Mouse (Mus musculus): Measurements from ENCODE around the gene Cfdp1. TPM values are rescaled to one million over a fixed set of nuclear protein-coding genes. Genes with fewer than 3 reads are reported as not detected.
"Not testable (repeated sequence)": the region's sequence is repeated elsewhere in the genome, so short reads cannot be mapped to it uniquely, and the experiment has no call there.

Cfdp1 gene
- polyA plus RNA-seq, 1 experiment = 94.5 TPM

DNA sequence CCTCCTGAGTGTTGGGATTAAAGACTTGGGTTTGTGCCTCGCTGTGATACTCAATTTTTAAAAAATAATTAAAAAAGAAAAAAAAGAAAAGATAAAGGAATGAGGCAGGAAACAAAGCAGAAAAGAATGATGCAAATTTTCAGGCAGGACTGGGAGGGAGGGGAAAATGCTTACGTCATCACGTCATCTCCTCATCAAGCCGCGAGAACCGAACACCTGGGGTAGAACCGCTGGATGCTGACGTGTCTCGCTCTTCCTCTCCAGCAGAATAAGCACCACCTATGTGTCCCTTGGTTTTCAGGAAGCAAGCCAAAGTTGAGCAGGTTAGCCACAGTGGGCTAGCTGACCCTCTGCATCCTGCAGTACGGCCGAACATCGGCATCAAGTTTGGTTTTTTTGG is 1.9 kb upstream of the Cfdp1 start:
- no peak for TF ChIP-seq CTCF (IDR thresholded peaks at IDR 0.05; ENCODE audit: borderline replicate concordance, insufficient read depth, low read depth, low read length)
- no peak for TF ChIP-seq POLR2A (IDR thresholded peaks at IDR 0.05; ENCODE audit: borderline replicate concordance, insufficient read depth, low read length)
- H3K27me3 ChIP-seq (ENCODE audit: control insufficient read depth, insufficient read depth, low read length) = no peaks in the 10 kb centered on the region
- DNase-seq = no peak
- peaks cover 2% of the 10 kb centered on the region for H3K4me1 ChIP-seq (ENCODE audit: control insufficient read depth, insufficient read depth, low read length)
- H3K27ac ChIP-seq (ENCODE audit: insufficient read depth, low read length) = no peak overlapping the region
- H3K4me3 ChIP-seq (replicated peaks; ENCODE audit: insufficient read depth, low read depth, low read length) = no peak overlapping the region
- 88% methylated on average over 12 of the region's 12 CpGs for WGBS

- 52% methylated on average over 12 of the region's 12 CpGs for WGBS
- H3K4me3 ChIP-seq (replicated peaks; ENCODE audit: insufficient read depth, low read depth, low read length) = peak overlapping the region; percentile 34
- not testable (repeated sequence) for H3K27ac ChIP-seq (ENCODE audit: insufficient read depth, low read length); DNase-seq; H3K4me1 ChIP-seq (ENCODE audit: control insufficient read depth, insufficient read depth, low read length); H3K27me3 ChIP-seq (ENCODE audit: control insufficient read depth, insufficient read depth, low read length)
These were observed 872 bp downstream of the Cfdp1 start for GRCm38 (mm10) chr8:111853219-111853618.

GRCm38 (mm10) chr8:111846746-111847145 is 7.3 kb downstream of the Cfdp1 start:
- WGBS = 94% methylated on average over 6 of the region's 6 CpGs
- no peak for TF ChIP-seq POLR2A (IDR thresholded peaks at IDR 0.05; ENCODE audit: borderline replicate concordance, insufficient read depth, low read length)
- TF ChIP-seq CTCF (IDR thresholded peaks at IDR 0.05; ENCODE audit: borderline replicate concordance, insufficient read depth, low read depth, low read length) = no peak
- H3K27ac ChIP-seq (ENCODE audit: insufficient read depth, low read length) = no peak overlapping the region

DNA sequence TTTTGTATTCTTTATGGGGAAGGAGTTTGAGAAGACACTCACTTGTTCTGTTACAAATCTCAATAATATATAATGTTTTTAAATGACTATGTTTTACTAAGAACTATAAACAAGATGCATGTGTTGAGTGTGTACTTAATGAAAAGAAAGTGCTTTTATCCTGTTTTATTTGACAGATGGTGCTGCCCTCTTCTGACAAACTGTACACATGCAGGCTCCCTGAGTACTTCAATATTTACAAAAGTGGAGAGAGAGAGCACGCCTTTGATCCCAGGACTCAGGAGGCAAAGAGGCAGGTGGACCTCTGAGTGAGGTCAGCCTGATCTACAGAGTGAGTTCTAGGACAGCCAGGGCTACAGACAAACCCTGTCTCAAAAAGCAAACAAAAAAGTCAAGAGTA is 18.6 kb downstream of the Cfdp1 start:
- no peaks in the 10 kb centered on the region for H3K4me1 ChIP-seq (ENCODE audit: control insufficient read depth, insufficient read depth, low read length)
- peak in 1 of 2 experiments; percentile 15 for DNase-seq
- H3K27ac ChIP-seq (ENCODE audit: insufficient read depth, low read length) = no peak overlapping the region
- TF ChIP-seq POLR2A (IDR thresholded peaks at IDR 0.05; ENCODE audit: borderline replicate concordance, insufficient read depth, low read length) = no peak
- peak; percentile 54; the same call in 1 of the 2 replicates for TF ChIP-seq CTCF (IDR thresholded peaks at IDR 0.05; ENCODE audit: borderline replicate concordance, insufficient read depth, low read depth, low read length)
- no peaks in the 10 kb centered on the region for H3K27me3 ChIP-seq (ENCODE audit: control insufficient read depth, insufficient read depth, low read length)
- WGBS = 34% methylated on average over 1 of the region's 1 CpGs
- no peak overlapping the region for H3K4me3 ChIP-seq (replicated peaks; ENCODE audit: insufficient read depth, low read depth, low read length)

More at GRCm38 (mm10) chr8:111846746-111847145, 7.3 kb downstream of the Cfdp1 start:
- peaks cover 8% of the 10 kb centered on the region for H3K4me1 ChIP-seq (ENCODE audit: control insufficient read depth, insufficient read depth, low read length)
- no peaks in the 10 kb centered on the region for H3K27me3 ChIP-seq (ENCODE audit: control insufficient read depth, insufficient read depth, low read length)
- DNase-seq = no peak
- H3K4me3 ChIP-seq (replicated peaks; ENCODE audit: insufficient read depth, low read depth, low read length) = no peak overlapping the region

GRCm38 (mm10) chr8:111834011-111834410 is 20.1 kb downstream of the Cfdp1 start:
- H3K27me3 ChIP-seq (ENCODE audit: control insufficient read depth, insufficient read depth, low read length) = no peaks in the 10 kb centered on the region
- H3K4me3 ChIP-seq (replicated peaks; ENCODE audit: insufficient read depth, low read depth, low read length) = no peak overlapping the region
- DNase-seq = no peak
- TF ChIP-seq POLR2A (IDR thresholded peaks at IDR 0.05; ENCODE audit: borderline replicate concordance, insufficient read depth, low read length) (no peak), CTCF (IDR thresholded peaks at IDR 0.05; ENCODE audit: borderline replicate concordance, insufficient read depth, low read depth, low read length) (no peak)
- H3K4me1 ChIP-seq (ENCODE audit: control insufficient read depth, insufficient read depth, low read length) = no peaks in the 10 kb centered on the region
- H3K27ac ChIP-seq (ENCODE audit: insufficient read depth, low read length) = no peak overlapping the region
- 78% methylated on average over 6 of the region's 6 CpGs for WGBS

- H3K4me3 ChIP-seq (replicated peaks; ENCODE audit: insufficient read depth, low read depth, low read length) = no peak overlapping the region
- 90% methylated on average over 5 of the region's 5 CpGs for WGBS
- no peak for TF ChIP-seq CTCF (IDR thresholded peaks at IDR 0.05; ENCODE audit: borderline replicate concordance, insufficient read depth, low read depth, low read length)
- no peak for TF ChIP-seq POLR2A (IDR thresholded peaks at IDR 0.05; ENCODE audit: borderline replicate concordance, insufficient read depth, low read length)
- H3K27ac ChIP-seq (ENCODE audit: insufficient read depth, low read length) = no peak overlapping the region
- H3K27me3 ChIP-seq (ENCODE audit: control insufficient read depth, insufficient read depth, low read length) = no peaks in the 10 kb centered on the region
- no peaks in the 10 kb centered on the region for H3K4me1 ChIP-seq (ENCODE audit: control insufficient read depth, insufficient read depth, low read length)
- no peak for DNase-seq
These were observed 21.1 kb downstream of the Cfdp1 start for GRCm38 (mm10) chr8:111832983-111833382.

- no peaks in the 10 kb centered on the region for H3K27me3 ChIP-seq (ENCODE audit: control insufficient read depth, insufficient read depth, low read length)
- 77% methylated on average over 4 of the region's 4 CpGs for WGBS
- DNase-seq = no peak
- no peak overlapping the region for H3K27ac ChIP-seq (ENCODE audit: insufficient read depth, low read length)
- H3K4me1 ChIP-seq (ENCODE audit: control insufficient read depth, insufficient read depth, low read length) = no peaks in the 10 kb centered on the region
- no peak overlapping the region for H3K4me3 ChIP-seq (replicated peaks; ENCODE audit: insufficient read depth, low read depth, low read length)
- TF ChIP-seq POLR2A (IDR thresholded peaks at IDR 0.05; ENCODE audit: borderline replicate concordance, insufficient read depth, low read length) = no peak
- no peak for TF ChIP-seq CTCF (IDR thresholded peaks at IDR 0.05; ENCODE audit: borderline replicate concordance, insufficient read depth, low read depth, low read length)
These were observed 22.1 kb downstream of the Cfdp1 start for GRCm38 (mm10) chr8:111831996-111832395.

GRCm38 (mm10) chr8:111828595-111828994 is 25.5 kb downstream of the Cfdp1 start:
- no peak for DNase-seq
- Histone ChIP-seq H3K27me3 (ENCODE audit: control insufficient read depth, insufficient read depth, low read length) (no peaks in the 10 kb centered on the region), H3K4me3 (replicated peaks; ENCODE audit: insufficient read depth, low read depth, low read length) (no peak overlapping the region), H3K27ac (ENCODE audit: insufficient read depth, low read length) (no peak overlapping the region), H3K4me1 (ENCODE audit: control insufficient read depth, insufficient read depth, low read length) (no peaks in the 10 kb centered on the region)
- WGBS = 82% methylated on average over 6 of the region's 6 CpGs
- TF ChIP-seq CTCF (IDR thresholded peaks at IDR 0.05; ENCODE audit: borderline replicate concordance, insufficient read depth, low read depth, low read length) (no peak), POLR2A (IDR thresholded peaks at IDR 0.05; ENCODE audit: borderline replicate concordance, insufficient read depth, low read length) (no peak)
